Mouse (Mus musculus): ENCODE measurements at regions not wholly inside any gene's neighbourhood (a gene's known extent, or its start where the extent isn't known, plus 50 kb on each side); places are given as distances from the start of the nearest gene placed in this dataset.

DNA sequence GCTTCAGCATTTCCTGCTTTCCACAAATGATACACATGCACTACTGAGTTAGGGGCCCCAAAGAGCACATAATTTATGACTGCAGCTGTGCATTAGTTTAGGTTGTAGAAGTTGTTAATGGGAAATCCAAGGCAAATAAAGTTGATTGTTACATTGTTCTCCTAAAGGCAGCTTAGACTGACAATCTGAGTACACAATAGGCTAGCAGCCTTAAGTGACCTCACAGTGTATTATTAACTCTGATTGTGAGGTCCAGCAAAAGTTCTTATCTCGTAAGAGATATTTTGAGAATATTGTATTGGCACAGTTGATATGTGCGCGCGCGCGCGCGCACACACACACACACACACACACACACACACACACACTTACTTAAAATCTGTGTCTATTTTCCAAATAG, 70.5 kb upstream of the Yae1d1 start:
- Histone ChIP-seq H3K4me3 (ENCODE audit: low read depth, low read length) (no peak overlapping the region), H3K27me3 (ENCODE audit: insufficient read depth, low read length) (no peaks in the 10 kb centered on the region), H3K9me3 (replicated peaks) (no peaks in the 10 kb centered on the region), H3K4me1 (ENCODE audit: insufficient read depth, low read depth, low read length) (no peaks in the 10 kb centered on the region), H3K36me3 (replicated peaks) (no peaks in the 10 kb centered on the region)
- ATAC-seq (ENCODE audit: extremely low read depth, insufficient number of reproducible peaks, low FRiP score, poor library complexity, severe bottlenecking) (no peak), DNase-seq (ENCODE audit: low spot score) (no peak)
- TF ChIP-seq CTCF (IDR thresholded peaks at IDR 0.05; ENCODE audit: low read depth, low read length) (no peak), GATA2 (IDR thresholded peaks at IDR 0.05; ENCODE audit: borderline replicate concordance, low read depth, low read length) (no peak), POLR2AphosphoS5 (IDR thresholded peaks at IDR 0.05; ENCODE audit: insufficient replicate concordance, low read depth, low read length) (no peak), TAL1 (conservative IDR thresholded peaks at IDR 0.05; ENCODE audit: low read depth, low read length) (no peak), GATA1 (IDR thresholded peaks at IDR 0.05; ENCODE audit: borderline replicate concordance, low read length) (no peak)

DNA sequence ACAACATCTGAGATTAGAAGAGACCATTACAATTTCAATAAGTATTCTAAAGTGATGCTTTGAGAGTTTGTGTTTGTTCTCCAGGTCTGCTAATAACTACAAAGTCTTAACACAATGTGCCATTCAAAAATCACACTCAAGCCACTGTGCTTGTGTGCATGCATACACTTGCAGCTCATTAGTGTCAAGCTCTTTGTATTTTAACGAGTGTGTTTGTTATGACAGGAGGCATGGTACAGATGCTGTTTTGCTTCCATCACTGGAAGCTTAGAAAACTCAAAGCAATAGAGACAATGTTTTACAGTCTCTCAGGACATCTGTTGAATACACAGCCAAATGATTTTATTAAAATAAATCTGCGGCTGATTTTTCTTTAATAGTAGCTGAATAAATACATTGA, 67.1 kb upstream of the Yae1d1 start:
- no peak for ATAC-seq (ENCODE audit: extremely low read depth, insufficient number of reproducible peaks, low FRiP score, poor library complexity, severe bottlenecking)
- TF ChIP-seq GATA2 (IDR thresholded peaks at IDR 0.05; ENCODE audit: borderline replicate concordance, low read depth, low read length) (no peak), TAL1 (conservative IDR thresholded peaks at IDR 0.05; ENCODE audit: low read depth, low read length) (no peak)
- H3K9me3 ChIP-seq (replicated peaks): no peaks in the 10 kb centered on the region
- H3K27me3 ChIP-seq (ENCODE audit: insufficient read depth, low read length): no peaks in the 10 kb centered on the region
- no peak for DNase-seq (ENCODE audit: low spot score)
- no peak overlapping the region for H3K4me3 ChIP-seq (ENCODE audit: low read depth, low read length)
- no peaks in the 10 kb centered on the region for H3K36me3 ChIP-seq (replicated peaks)
- no peaks in the 10 kb centered on the region for H3K4me1 ChIP-seq (ENCODE audit: insufficient read depth, low read depth, low read length)

GRCm38 (mm10) chr13:18057231-18057912, 64.2 kb upstream of the Yae1d1 start:
- DNase-seq (ENCODE audit: low spot score) (peak; percentile 6), ATAC-seq (ENCODE audit: extremely low read depth, insufficient number of reproducible peaks, low FRiP score, poor library complexity, severe bottlenecking) (no peak)
- TF ChIP-seq CTCF (IDR thresholded peaks at IDR 0.05; ENCODE audit: low read depth, low read length) (peak; percentile 33; the same call in 1 of the 2 replicates), POLR2AphosphoS5 (IDR thresholded peaks at IDR 0.05; ENCODE audit: insufficient replicate concordance, low read depth, low read length) (no peak)

DNA sequence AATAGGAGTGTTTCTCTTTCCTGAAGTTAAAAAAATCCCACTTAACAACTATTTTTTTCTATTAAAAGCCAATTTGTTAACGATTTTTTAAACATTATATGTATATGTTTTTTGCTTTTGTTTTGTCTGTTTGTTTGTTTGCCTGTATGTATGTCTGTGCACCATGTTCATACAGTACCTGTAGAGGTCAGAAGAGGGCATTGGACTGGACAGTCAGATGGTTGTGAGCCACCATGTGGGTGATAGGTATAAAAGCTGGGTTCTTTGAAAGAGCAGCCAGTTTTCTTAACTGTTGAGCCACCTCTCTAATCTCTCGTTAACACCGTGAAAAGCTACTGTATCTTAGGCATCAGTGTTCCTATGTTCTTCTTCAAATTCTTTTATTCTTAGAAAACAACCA, 63.7 kb upstream of the Yae1d1 start:
- no peak for TF ChIP-seq CTCF (IDR thresholded peaks at IDR 0.05; ENCODE audit: low read depth, low read length)
- no peak for TF ChIP-seq GATA2 (IDR thresholded peaks at IDR 0.05; ENCODE audit: borderline replicate concordance, low read depth, low read length)
- TF ChIP-seq TAL1 (conservative IDR thresholded peaks at IDR 0.05; ENCODE audit: low read depth, low read length): no peak
- no peak for TF ChIP-seq GATA1 (IDR thresholded peaks at IDR 0.05; ENCODE audit: borderline replicate concordance, low read length)
- no peak for TF ChIP-seq POLR2AphosphoS5 (IDR thresholded peaks at IDR 0.05; ENCODE audit: insufficient replicate concordance, low read depth, low read length)
- H3K4me1 ChIP-seq (ENCODE audit: insufficient read depth, low read depth, low read length): no peaks in the 10 kb centered on the region
- H3K9me3 ChIP-seq (replicated peaks): peaks cover 9% of the 10 kb centered on the region
- H3K36me3 ChIP-seq (replicated peaks): no peaks in the 10 kb centered on the region
- H3K4me3 ChIP-seq (ENCODE audit: low read depth, low read length): no peak overlapping the region
- DNase-seq (ENCODE audit: low spot score) (no peak), ATAC-seq (ENCODE audit: extremely low read depth, insufficient number of reproducible peaks, low FRiP score, poor library complexity, severe bottlenecking) (no peak)
- no peaks in the 10 kb centered on the region for H3K27me3 ChIP-seq (ENCODE audit: insufficient read depth, low read length)

More at GRCm38 (mm10) chr13:18057231-18057912, 64.2 kb upstream of the Yae1d1 start:
- Histone ChIP-seq H3K4me1 (ENCODE audit: insufficient read depth, low read depth, low read length) (no peaks in the 10 kb centered on the region), H3K9me3 (replicated peaks) (peaks cover 7% of the 10 kb centered on the region), H3K27me3 (ENCODE audit: insufficient read depth, low read length) (no peaks in the 10 kb centered on the region), H3K36me3 (replicated peaks) (no peaks in the 10 kb centered on the region), H3K4me3 (ENCODE audit: low read depth, low read length) (no peak overlapping the region)

DNA sequence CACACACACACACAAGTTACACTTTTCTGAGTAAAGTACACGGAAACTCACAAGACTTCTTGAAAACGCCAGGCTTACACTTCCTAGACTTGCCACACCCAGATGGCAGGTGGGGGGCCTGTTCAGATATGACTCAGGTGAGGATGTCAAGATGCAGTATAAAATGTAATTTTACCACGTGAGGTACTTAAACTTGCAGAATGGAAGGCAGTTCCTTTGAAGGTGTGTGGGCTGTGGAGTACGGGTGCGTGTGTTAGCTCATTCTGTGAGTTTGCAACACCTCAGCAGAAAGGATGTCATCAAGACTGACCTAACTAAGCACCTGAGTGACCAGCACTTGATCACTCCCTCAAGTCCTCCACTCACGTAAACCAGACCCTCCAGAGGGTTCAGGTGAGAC, 50.0 kb upstream of the Yae1d1 start:
- DNase-seq (ENCODE audit: low spot score) (no peak), ATAC-seq (ENCODE audit: extremely low read depth, insufficient number of reproducible peaks, low FRiP score, poor library complexity, severe bottlenecking) (no peak)
- Histone ChIP-seq H3K27me3 (ENCODE audit: insufficient read depth, low read length) (peaks cover 11% of the 10 kb centered on the region), H3K9me3 (replicated peaks) (no peaks in the 10 kb centered on the region), H3K36me3 (replicated peaks) (no peaks in the 10 kb centered on the region), H3K4me3 (ENCODE audit: low read depth, low read length) (no peak overlapping the region), H3K4me1 (ENCODE audit: insufficient read depth, low read depth, low read length) (no peaks in the 10 kb centered on the region)
- TF ChIP-seq CTCF (IDR thresholded peaks at IDR 0.05; ENCODE audit: low read depth, low read length) (no peak), POLR2AphosphoS5 (IDR thresholded peaks at IDR 0.05; ENCODE audit: insufficient replicate concordance, low read depth, low read length) (no peak), GATA1 (IDR thresholded peaks at IDR 0.05; ENCODE audit: borderline replicate concordance, low read length) (no peak), GATA2 (IDR thresholded peaks at IDR 0.05; ENCODE audit: borderline replicate concordance, low read depth, low read length) (no peak), TAL1 (conservative IDR thresholded peaks at IDR 0.05; ENCODE audit: low read depth, low read length) (no peak)

Measured in G1E (cell line).